Mouse (Mus musculus): ENCODE data around the gene Rsph10b. TPM values are rescaled to one million over a fixed set of nuclear protein-coding genes. Genes with fewer than 3 reads are reported as not detected.

The Rsph10b gene
- 0.14 TPM for polyA plus RNA-seq (2021)

- in situ Hi-C loops (cut with MboI; ENCODE audit: low pct_unique_long_range_greater_than_20kb): no loop called here
- no peaks in the 10 kb centered on the region for H3K27me3 ChIP-seq
- no peak for TF ChIP-seq CTCF (IDR thresholded peaks at IDR 0.05)
- ATAC-seq (no peak), DNase-seq (ENCODE audit: low read depth, low spot score) (no peak)
- CTCF ChIA-PET: interaction anchor here (1.5 kb wide), 3 partner anchors 15 to 43 kb away, joined by 3 read pairs; no protein-coding TSS in a partner anchor
- POLR2A ChIA-PET: no interaction called here
These were observed at the start of gene Rsph10b for GRCm38 (mm10) chr5:143932831-143933230. Gene Rsph10b, plus strand, starts transcription at chr5:143933035.

GRCm38 (mm10) chr5:143885274-143885673 is 47.6 kb upstream of the Rsph10b start:
- ChIA-PET CTCF (interaction anchor here (1.5 kb wide), 1 partner anchor 65 kb away, joined by 4 read pairs; no protein-coding TSS in a partner anchor), POLR2A (interaction anchor here (1.8 kb wide), 1 partner anchor 23 kb away, joined by 6 read pairs; no protein-coding TSS in a partner anchor)
- ATAC-seq: no peak

GRCm38 (mm10) chr5:143890741-143891140 is 42.1 kb upstream of the Rsph10b start:
- DNase-seq (ENCODE audit: low read depth, low spot score): no peak
- TF ChIP-seq CTCF (IDR thresholded peaks at IDR 0.05): no peak
- no peaks in the 10 kb centered on the region for H3K27me3 ChIP-seq
- CTCF ChIA-PET: no interaction called here
- ATAC-seq: no peak
- POLR2A ChIA-PET: interaction anchor here (1.0 kb wide), 1 partner anchor 17 kb away, joined by 4 read pairs; no protein-coding TSS in a partner anchor
- in situ Hi-C loops (cut with MboI; ENCODE audit: low pct_unique_long_range_greater_than_20kb): no loop called here

More at GRCm38 (mm10) chr5:143885274-143885673, 47.6 kb upstream of the Rsph10b start:
- in situ Hi-C loops (cut with MboI; ENCODE audit: low pct_unique_long_range_greater_than_20kb): no loop called here
- TF ChIP-seq CTCF (IDR thresholded peaks at IDR 0.05): no peak
- no peak for DNase-seq (ENCODE audit: low read depth, low spot score)
- no peaks in the 10 kb centered on the region for H3K27me3 ChIP-seq

GRCm38 (mm10) chr5:143892255-143892886 is 40.5 kb upstream of the Rsph10b start:
- ATAC-seq (no peak), DNase-seq (ENCODE audit: low read depth, low spot score) (no peak)
- in situ Hi-C loops (cut with MboI; ENCODE audit: low pct_unique_long_range_greater_than_20kb): no loop called here
- ChIA-PET CTCF (interaction anchor here (1.6 kb wide), 1 partner anchor 11 kb away, joined by 4 read pairs; no protein-coding TSS in a partner anchor), POLR2A (interaction anchor here (1.3 kb wide), 1 partner anchor 13 kb away, joined by 3 read pairs; no protein-coding TSS in a partner anchor)
- no peaks in the 10 kb centered on the region for H3K27me3 ChIP-seq
- TF ChIP-seq CTCF (IDR thresholded peaks at IDR 0.05): no peak

GRCm38 (mm10) chr5:143893396-143893795 is 39.4 kb upstream of the Rsph10b start:
- in situ Hi-C loops (cut with MboI; ENCODE audit: low pct_unique_long_range_greater_than_20kb): no loop called here
- DNase-seq (ENCODE audit: low read depth, low spot score) (no peak), ATAC-seq (no peak)
- no peaks in the 10 kb centered on the region for H3K27me3 ChIP-seq
- no peak for TF ChIP-seq CTCF (IDR thresholded peaks at IDR 0.05)
- POLR2A ChIA-PET: interaction anchor here (1.3 kb wide), 1 partner anchor 12 kb away, joined by 3 read pairs; no protein-coding TSS in a partner anchor
- CTCF ChIA-PET: interaction anchor here (1.1 kb wide), 1 partner anchor 11 kb away, joined by 3 read pairs; no protein-coding TSS in a partner anchor

GRCm38 (mm10) chr5:143897635-143898330 is 35.1 kb upstream of the Rsph10b start, which contains the start of gene Ankrd61:
Gene Ankrd61, minus strand, starts transcription at chr5:143897685.
- CTCF ChIA-PET: no interaction called here

GRCm38 (mm10) chr5:143902111-143902510 is 30.7 kb upstream of the Rsph10b start:
- in situ Hi-C loops (cut with MboI; ENCODE audit: low pct_unique_long_range_greater_than_20kb): no loop called here
- TF ChIP-seq CTCF (IDR thresholded peaks at IDR 0.05): no peak
- H3K27me3 ChIP-seq: no peaks in the 10 kb centered on the region
- ATAC-seq (no peak), DNase-seq (ENCODE audit: low read depth, low spot score) (no peak)
- ChIA-PET POLR2A (no interaction called here), CTCF (interaction anchor here (0.9 kb wide), 1 partner anchor 12 kb away, joined by 3 read pairs; no protein-coding TSS in a partner anchor)

More at GRCm38 (mm10) chr5:143897635-143898330, 35.1 kb upstream of the Rsph10b start, which contains the start of gene Ankrd61:
- no peak for DNase-seq (ENCODE audit: low read depth, low spot score)
- H3K27me3 ChIP-seq: no peaks in the 10 kb centered on the region
- in situ Hi-C loops (cut with MboI; ENCODE audit: low pct_unique_long_range_greater_than_20kb): no loop called here
- POLR2A ChIA-PET: no interaction called here
- no peak for TF ChIP-seq CTCF (IDR thresholded peaks at IDR 0.05)
- no peak for ATAC-seq

GRCm38 (mm10) chr5:143903813-143904212 is 29.0 kb upstream of the Rsph10b start:
- no peaks in the 10 kb centered on the region for H3K27me3 ChIP-seq
- POLR2A ChIA-PET: no interaction called here
- in situ Hi-C loops (cut with MboI; ENCODE audit: low pct_unique_long_range_greater_than_20kb): no loop called here
- CTCF ChIA-PET: interaction anchor here (1.4 kb wide), 2 partner anchors 10 to 12 kb away, joined by 3 to 4 read pairs; no protein-coding TSS in a partner anchor
- ATAC-seq: no peak
- TF ChIP-seq CTCF (IDR thresholded peaks at IDR 0.05): no peak
- no peak for DNase-seq (ENCODE audit: low read depth, low spot score)

GRCm38 (mm10) chr5:143906429-143906828 is 26.4 kb upstream of the Rsph10b start:
- ATAC-seq (no peak), DNase-seq (ENCODE audit: low read depth, low spot score) (no peak)
- POLR2A ChIA-PET: no interaction called here
- no peak for TF ChIP-seq CTCF (IDR thresholded peaks at IDR 0.05)
- in situ Hi-C loops (cut with MboI; ENCODE audit: low pct_unique_long_range_greater_than_20kb): no loop called here
- CTCF ChIA-PET: no interaction called here
- H3K27me3 ChIP-seq: no peaks in the 10 kb centered on the region

GRCm38 (mm10) chr5:143908926-143909325 is 23.9 kb upstream of the Rsph10b start:
- CTCF ChIA-PET: interaction anchor here (1.7 kb wide), 1 partner anchor 8 kb away, joined by 5 read pairs; no protein-coding TSS in a partner anchor
- no peaks in the 10 kb centered on the region for H3K27me3 ChIP-seq
- in situ Hi-C loops (cut with MboI; ENCODE audit: low pct_unique_long_range_greater_than_20kb): no loop called here
- ATAC-seq (peak; percentile 1), DNase-seq (ENCODE audit: low read depth, low spot score) (peak; percentile 6)
- TF ChIP-seq CTCF (IDR thresholded peaks at IDR 0.05): no peak
- POLR2A ChIA-PET: interaction anchor here (1.3 to 1.5 kb wide), 2 partner anchors 23 to 177 kb away, joined by 3 to 6 read pairs; partner anchors contain the start of gene Usp42
